Mouse (Mus musculus) brain, embryonic 14.5 days (tissue): ENCODE data around the gene Mypn.

Source experiments
- CTCF ChIP-seq: fragments of 200-500 bp; IDR thresholded peaks from 2 replicates; pipeline ENCODE4 v1.5.1; 2012; ENCODE audit warnings: inconsistent platforms, mild to moderate bottlenecking, moderate library complexity, borderline replicate concordance; ENCODE audit not compliant: insufficient read depth, insufficient read length; ENCODE audit errors: extremely low read depth
- POLR2A ChIP-seq: fragments of 200-500 bp; IDR thresholded peaks from 2 replicates; pipeline ENCODE4 v1.6.1; 2012; ENCODE audit warnings: mild to moderate bottlenecking, inconsistent platforms, borderline replicate concordance; ENCODE audit not compliant: poor library complexity, insufficient read depth, insufficient read length, severe bottlenecking; ENCODE audit errors: extremely low read depth

DNA sequence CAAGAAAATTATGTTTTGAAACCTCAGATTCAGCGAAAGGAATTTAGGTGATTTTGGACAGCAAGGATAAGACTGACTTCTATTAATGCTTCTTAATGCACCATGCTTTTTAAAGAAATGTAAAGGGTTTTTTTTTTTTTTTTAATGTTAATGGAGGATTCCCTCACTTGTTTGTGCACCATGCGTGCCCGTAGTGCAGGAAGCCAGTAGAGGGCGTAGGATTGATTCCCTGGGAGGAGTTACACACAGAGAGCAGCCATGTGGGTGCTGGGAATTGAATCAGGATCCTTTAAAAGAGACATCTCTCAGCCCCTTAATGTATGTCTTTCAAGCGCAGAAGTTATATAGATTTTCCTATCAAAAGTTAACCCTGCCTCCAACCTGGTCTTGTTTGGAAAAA is 41.0 kb upstream of the Mypn start:
- TF ChIP-seq CTCF (peak; percentile 34; the same call in 1 of the 2 replicates), POLR2A (no peak)
